Mouse (Mus musculus) liver, embryonic 14.5 days (tissue): ENCODE measurements around the gene Trim2.

Experiments used
- CTCF ChIP-seq: IDR thresholded peaks from 2 replicates; pipeline ENCODE4 v1.5.1; 2016; ENCODE audit warnings: antibody characterized with exemption, low read depth, control low read depth
- EP300 ChIP-seq: IDR thresholded peaks from 2 replicates; pipeline ENCODE4 v1.6.1; 2016; ENCODE audit warnings: antibody characterized with exemption, low read depth

- TF ChIP-seq CTCF (no peak), EP300 (no peak)
Observed at GRCm38 (mm10) chr3:84335421-84336073, 28.9 kb upstream of the Trim2 start.
